Mouse (Mus musculus) left cerebral cortex, postnatal 4 days (tissue): Measurements from ENCODE around the gene Enah. TPM values are rescaled to one million over a fixed set of nuclear protein-coding genes. Genes with fewer than 3 reads are reported as not detected.

ENCODE experiments used
- DNase-seq: peaks from one replicate; pipeline ENCODE4 v3.0.0-alpha.2; 2022
- intact Hi-C: fragments of 180-260 bp; cut with DNase I; formaldehyde crosslinking; loops from one replicate; pipeline ENCODE4 v1.15.1; 2025
- total RNA-seq, 2 experiments: library from RNA; stranded (reverse); gene quantifications; 2 replicates each; pipeline ENCODE4 v1.2.3; 2021

Gene Enah
- 100 to 1,000 TPM; 177 to 186 TPM for total RNA-seq

DNA sequence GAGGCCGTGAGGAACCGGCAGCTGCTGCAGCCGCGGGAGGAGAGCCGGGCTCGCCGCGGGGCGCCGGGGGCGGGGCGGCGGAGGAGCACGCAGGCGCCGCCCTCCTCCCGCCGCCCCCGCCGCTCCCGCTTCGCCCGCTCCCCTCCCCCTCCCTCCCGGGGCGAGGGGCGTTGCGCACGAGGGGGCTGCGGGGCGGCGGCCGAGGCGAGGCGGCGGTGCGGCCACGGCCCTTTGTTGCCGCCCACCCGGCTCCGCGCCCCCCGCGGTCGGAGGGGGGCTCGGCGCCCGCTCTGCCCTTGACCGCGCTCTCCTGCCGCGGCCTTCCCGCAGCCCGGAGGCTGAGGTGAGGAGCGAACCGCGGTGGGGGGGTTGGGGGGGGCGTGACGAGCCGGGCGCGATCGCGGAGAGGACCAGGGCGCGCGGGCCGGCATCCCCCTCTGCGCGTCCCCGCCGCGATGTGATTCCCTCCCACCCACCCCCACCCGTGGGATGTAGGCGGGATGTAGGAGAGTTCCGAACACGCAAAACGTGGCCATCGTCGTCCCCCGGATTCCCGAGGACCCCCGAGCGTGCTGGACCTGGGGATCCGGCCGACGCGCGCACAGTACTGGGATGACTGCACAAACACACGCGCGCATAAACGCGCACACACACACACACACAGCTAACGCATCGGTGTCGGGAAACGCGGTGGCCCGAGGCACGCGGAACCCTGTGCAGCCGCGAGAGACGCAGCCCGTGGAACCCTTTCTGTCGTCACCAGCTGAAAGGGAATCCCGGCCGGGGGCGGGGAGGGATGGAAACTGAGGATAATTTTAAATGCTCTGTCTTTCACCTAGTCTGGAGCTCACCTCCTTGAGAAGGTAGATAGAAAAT is at the start of gene Enah:
Enah (minus strand) TSS at position 65 of the 876 bp plus-strand sequence.
- intact Hi-C loops = loop anchor here (10.0 kb wide), 4 partner anchors 65 to 125 kb away; no protein-coding TSS in a partner anchor
- peak; percentile 87 for DNase-seq

DNA sequence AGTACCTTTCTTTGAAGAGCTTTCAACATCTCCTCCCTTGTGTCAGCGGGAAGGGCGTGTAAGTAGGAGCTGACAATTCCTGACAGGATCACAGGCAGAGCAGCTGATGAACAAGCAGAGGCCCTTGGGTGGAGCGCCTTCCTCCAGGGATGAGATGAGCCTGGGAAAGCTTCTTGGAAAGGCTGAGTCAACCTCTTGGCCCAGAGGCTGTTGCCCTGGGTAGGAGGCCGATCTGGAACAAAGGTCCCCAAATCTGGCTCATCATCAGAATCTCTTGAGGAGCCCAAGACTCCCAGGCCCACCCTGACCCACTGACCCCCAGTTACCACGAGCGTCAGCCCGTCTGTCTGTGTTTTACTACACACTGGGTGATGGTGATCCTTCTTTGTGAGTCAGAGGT is 48.3 kb upstream of the Enah start:
- intact Hi-C loops = no loop called here

DNA sequence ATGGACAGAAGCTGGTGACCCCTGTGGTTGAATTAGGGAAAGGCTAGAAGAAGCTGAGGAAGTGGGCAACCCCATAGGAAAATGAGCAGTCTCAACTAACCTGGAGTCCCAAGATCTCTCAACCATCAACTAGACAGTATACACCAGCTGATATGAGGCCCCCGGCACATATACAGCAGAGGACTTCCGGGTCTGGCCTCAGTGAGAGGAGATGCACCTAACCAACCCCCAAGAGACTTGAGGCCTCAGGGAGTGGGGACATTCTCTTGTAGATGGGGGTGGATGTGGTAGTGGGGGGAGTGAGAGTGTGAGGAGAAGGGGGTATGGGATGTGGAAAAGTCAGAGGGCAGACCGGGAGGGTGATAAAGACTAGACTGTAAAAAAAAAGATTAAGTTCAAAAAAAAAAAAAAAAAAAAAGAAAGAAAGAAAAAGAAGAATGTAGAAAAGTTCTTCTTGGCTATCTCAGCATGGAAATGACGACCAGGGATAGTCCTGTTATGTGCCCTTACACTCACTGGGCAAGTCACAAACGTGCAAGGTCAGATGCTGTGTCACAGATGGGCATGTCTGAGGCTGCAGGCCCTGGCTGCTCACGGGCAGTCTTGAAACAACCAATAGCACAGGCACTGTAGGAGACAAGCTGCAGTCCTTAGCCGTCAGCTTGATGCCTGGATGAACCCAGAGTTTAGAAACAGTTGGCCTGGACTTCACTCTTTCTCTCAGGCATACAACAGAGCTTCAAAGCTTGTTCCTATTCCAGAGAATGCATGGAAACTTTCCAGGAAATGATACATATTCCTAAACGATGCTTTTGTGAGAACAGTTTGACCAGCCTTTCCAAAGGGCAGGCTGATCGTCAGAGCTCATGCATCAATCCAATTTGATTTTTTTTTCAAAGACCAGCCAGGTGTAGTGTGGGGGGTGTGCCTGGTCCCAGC is 47.0 kb upstream of the Enah start:
- intact Hi-C loops = no loop called here
- no peak for DNase-seq

More for the DNA sequence above, 48.3 kb upstream of the Enah start:
- no peak for DNase-seq

DNA sequence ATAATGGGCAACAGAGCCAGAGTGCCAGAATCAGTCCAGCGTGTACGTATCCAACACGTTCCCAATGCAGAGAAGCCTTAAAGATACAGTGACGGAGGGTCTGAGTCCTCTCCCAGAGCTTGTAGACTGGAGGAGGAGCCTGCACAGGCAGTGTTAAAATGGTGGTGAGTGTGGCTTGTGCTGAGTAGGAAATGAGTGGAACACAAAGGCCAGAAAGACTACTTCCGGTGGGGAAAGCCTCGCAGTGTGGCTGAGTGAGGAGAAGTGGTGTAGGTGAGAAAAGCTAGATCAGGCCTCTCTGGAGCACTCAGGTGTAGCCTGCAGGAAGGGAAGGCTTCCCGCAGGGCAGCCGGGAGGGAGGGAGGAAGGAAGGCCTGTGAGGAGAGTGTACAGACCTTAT is 43.9 kb upstream of the Enah start:
- no peak for DNase-seq
- intact Hi-C loops = no loop called here

DNA sequence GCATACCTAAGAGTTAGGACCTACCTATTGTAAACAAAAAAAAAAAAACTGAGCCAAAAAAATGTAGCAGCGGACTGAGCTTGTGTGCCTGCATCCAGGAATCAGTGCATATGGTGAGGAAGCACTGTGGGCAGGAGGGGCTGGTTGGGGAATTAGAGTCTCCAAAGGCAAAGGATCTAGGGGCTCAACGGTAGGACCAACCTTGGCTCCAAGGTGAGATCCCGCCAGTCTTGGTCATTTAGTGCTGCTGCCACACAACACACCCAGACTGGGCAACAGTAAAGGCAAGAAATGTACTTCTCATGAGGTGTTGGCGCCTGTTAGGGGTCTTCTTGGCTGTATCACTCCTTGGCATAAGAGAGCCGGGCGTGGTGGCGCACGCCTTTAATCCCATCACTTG is 43.0 kb upstream of the Enah start:
- intact Hi-C loops = no loop called here
- no peak for DNase-seq

DNA sequence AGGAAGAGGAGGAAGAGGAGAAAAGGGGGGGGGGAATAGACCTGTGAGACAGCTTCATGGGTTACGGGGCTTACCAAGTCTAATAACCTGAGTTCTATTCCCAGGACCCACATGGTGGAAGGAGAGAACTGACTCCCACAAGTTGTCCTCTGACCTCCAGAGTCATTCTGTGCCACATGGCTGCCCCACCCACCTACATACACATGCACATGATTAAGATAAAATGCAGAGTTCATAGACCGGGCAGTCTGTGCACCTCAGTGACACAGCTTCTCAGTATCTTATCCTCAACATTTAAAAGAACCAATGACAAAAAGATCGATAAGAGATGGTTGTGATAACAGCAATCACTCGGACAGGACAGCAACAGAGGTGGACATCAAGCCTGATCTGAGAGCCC is 41.4 kb upstream of the Enah start:
- no peak for DNase-seq
- intact Hi-C loops = no loop called here

DNA sequence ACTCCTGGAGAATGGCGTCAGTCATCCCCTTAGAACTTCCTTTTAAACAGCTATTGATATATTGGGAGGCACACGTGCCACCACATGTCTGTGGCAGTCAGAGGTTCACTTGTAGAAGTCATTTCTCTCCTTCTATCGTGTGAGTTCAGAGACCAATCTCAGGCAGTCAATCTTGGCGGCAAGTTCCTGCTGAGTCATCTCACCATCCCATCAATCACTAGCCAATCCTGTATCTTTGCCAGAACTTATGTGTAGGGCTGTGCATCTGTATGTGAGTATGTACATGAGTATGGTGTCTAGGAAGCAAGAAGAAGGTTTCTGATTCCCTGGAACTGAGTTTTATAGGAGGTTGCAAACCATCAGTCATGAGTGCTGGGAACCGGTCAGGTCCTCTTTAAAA is 40.0 kb upstream of the Enah start:
- intact Hi-C loops = no loop called here
- DNase-seq = no peak

DNA sequence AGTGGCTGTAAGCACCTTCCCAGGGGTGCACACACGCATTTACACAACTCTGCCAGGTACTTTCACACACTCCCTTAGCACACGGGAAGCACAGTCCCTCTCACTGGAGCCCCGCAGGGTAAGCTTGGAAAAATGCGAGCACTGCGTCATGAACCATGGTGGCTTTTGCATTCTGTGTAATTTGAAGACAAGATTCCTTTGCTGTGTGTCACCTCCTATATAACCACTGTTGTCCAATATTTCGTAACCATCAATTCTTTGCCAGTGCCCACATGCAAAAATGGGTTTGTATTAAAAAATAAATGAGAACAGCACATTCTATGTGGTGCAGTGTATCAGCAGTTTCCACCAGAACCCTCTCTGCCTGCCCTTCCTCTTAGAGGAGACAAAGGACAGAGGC is 38.2 kb upstream of the Enah start:
- DNase-seq = no peak
- intact Hi-C loops = no loop called here

DNA sequence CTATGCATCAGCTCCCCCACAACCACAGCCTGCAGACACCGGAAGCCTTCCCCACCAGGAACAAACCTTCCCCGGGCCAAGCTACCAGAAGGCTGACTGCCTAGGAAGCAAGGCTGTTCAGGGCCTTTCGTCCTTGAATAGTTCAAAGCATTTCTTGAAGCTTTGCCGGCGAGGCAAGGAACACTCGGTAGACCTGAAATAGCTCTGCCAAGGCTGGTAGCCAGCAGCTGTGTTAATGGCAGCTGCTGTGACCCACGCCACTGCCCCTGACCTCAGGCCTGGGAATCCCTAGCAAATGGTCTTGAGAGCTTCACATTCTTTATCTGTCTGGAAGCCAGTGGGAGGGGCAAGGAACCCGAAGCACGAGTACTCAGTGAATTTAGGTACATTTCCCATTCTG is 35.3 kb upstream of the Enah start:
- intact Hi-C loops = no loop called here
- DNase-seq = no peak

DNA sequence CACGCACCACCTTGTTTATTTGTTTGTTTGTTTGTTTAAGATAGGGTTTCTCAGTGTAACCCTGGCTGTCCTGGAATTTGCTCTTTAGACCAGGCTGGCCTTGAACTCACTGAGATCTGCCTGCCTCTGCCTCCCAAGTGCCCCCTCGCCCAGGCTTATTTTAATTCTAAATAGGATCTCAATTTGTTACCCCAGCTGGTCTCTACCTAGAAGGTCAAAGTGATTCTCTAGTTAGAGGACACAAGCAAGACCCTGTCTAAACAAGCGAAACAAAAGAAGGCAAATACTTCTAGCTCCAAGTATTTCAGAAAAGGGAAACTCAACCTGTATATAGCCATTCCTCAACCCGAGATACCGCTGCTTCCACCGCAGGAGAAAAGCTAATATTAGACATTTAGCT is 34.9 kb upstream of the Enah start:
- intact Hi-C loops = no loop called here

DNA sequence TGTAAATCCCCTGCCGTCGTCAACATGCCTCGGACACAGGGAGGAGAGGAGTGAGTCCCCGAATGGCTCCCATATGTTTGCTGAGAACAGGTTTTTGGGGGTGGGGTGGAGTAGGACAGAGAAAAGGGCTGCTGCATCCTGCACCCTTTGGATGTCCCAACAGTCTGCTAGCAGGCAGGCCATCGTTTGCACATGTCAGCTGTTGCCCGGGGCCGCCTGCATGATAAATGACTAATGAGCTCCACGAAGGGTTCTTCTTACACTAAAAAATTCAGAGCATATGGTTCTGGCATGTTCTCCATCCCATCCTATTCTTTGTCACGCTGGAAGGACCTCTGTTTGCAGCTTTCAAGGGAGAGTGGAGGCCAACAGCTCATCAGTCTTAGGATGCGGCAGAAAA is 33.2 kb upstream of the Enah start:
- DNase-seq = peak; percentile 14
- intact Hi-C loops = no loop called here

More for the DNA sequence above, 34.9 kb upstream of the Enah start:
- no peak for DNase-seq

DNA sequence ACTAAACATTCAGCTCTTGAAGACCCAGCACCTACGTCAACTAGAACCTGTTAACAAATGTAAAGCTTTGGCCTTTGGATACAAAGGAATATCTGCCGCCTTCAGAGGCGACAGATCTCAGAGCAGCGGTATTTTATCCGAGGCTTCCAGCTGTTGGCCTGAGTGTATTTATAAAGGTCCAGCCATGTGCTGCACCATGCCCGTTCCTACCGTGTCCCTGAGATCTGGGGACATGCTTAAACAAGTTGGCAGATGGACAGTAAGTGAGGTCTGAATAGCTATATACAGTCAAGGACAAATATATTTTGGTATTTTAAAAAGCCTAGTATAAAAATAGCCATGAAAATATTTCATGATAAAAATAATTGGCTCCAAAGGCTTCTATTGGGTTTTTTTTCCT is 32.6 kb upstream of the Enah start:
- no peak for DNase-seq
- intact Hi-C loops = no loop called here

DNA sequence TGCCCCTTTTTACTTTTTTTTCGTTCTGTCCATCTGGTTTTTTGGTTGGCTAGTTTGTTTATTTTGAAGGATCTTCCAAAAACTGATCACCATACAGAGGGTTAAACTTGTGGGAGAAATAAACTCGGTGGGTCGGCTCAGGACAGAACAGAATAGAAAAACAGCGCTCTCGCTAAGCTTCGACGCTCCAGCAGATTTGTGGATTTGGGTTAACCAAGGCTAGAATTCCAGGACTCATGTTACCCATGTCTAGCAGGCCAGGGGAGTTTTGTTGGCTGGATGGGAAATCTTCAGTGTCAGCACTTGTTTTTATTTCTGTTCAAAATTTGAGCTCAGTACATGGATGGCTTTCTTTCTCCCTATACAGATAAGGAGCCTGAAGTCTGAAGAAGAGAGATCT is 30.0 kb upstream of the Enah start:
- DNase-seq = no peak
- intact Hi-C loops = no loop called here

DNA sequence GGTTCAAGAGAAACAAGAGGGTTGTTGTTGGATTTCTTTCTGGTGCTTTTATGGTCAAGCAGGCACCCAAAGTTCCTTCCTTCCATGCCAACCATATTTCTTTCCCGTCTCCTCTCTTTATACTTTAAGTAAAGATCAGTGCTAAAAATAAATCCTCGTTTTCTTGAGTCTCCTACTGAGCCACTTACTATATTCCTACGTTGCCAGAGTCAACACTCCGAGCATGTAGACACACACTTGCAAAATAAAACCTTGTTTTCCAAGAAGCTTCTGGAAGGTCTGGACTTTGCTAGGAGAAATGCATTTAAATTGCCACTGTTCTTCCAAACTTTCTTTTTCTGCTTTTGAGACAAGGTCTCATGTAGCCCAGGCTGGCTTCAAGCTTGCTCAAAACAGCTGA is 28.3 kb upstream of the Enah start:
- no peak for DNase-seq
- intact Hi-C loops = no loop called here

DNA sequence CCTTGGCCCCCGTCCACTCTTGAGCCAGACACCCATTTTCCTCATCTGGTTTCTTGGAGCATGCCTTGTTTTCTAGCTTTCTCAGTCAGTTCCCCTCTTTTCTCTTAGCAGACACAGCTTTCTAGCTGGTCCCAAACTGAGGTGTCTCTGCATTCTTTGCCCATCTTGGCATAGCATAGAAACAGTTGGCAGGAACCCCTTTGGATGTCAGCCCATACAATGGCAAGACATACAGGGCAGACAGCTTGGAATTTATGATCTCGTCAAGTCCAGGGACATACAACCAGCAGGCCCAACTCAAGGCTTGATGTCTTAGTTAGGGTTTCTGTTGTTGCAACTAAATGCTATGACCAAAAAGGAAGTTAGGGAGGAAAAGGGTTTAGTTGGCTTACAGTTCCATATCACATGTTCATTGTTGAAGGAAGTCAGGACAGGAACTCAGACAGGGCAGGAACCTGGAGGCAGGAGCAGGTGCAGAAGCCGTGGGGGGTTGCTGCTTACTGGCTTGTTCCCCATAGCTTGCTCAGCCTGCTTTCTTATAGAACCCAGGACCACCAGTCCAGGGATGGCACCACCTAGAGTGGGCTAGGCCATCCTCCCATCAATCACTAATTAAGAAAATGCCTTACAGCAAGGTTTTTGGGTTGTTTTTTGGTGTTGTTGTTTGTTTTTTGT is 27.4 kb upstream of the Enah start:
- DNase-seq = peak; percentile 68
- intact Hi-C loops = no loop called here

DNA sequence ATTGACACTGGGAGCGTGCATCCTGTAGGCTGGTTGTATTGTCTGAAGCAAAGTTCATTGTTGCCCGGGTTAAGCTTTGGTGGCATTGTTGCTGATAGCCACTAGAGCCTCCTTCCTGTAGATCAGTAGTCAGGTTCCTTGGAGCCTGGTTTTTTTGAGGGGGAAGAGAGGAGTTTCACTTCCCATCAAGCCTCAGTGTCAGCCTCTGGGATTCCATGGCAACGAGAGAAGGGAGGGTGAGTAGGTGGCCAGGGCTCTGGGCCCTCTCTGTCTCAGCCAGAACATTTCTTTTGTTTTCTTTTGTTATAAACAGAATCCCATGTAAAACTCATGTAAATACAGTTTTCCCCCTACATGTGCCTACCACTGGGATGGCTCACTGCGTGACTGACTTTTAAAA is 25.4 kb upstream of the Enah start:
- no peak for DNase-seq

DNA sequence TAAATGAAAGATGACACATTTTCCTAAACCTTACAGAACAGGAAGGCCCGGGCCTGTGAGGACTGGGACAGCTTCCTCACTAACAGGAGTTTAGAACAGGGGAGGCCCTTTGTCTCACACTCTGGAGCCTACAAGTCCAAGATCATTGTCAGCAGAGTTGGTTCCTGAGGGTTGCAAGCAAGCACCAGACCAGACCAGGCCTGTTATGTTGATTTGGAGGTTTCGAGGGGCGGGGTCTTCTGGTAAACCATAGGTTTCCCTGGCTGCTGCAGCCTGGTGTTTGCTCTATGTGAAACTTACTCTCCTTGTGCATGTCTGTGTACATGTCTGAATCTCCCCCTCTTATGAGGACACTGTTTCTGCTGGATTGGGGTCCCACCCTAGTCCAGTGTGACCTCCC is 20.7 kb upstream of the Enah start:
- intact Hi-C loops = no loop called here
- no peak for DNase-seq

More for the DNA sequence above, 25.4 kb upstream of the Enah start:
- intact Hi-C loops = no loop called here

DNA sequence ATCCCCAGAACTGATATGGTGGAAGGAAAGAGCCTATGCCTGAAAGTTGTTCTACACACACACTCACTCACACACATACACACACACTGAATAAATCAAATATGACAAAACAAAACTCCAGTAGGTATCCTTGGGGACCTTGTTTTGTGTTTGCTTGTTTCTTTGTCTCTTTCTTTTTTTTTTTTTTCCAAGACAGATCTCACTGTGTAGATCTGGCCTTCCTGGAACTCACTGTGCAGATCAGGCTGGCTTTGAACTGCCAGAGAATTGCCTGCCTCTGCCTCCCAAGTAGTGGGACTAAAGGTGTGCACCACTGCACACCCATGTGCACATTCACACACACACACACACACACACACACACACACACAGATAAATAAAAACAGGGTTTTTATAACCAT is 12.0 kb upstream of the Enah start:
- intact Hi-C loops = no loop called here
- no peak for DNase-seq

DNA sequence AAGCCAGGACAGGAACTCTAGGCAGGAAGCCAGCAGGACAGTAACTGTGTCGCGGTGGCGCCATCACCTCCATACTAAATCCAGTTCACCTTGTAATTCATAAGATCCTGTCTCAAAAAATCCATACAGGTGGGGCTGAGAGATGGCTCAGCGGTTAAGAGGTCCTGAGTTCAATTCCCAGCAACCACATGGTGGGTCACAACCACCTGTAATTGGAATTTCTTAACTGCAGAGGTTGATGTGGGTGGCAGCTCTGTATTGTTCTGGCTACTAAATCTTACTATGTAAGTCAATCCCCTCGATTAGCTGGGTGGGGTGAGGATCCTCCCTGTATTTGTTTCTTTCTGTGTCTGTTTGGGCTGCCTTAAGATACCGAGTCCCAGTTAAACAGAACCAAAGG is 11.3 kb upstream of the Enah start:
- intact Hi-C loops = no loop called here

DNA sequence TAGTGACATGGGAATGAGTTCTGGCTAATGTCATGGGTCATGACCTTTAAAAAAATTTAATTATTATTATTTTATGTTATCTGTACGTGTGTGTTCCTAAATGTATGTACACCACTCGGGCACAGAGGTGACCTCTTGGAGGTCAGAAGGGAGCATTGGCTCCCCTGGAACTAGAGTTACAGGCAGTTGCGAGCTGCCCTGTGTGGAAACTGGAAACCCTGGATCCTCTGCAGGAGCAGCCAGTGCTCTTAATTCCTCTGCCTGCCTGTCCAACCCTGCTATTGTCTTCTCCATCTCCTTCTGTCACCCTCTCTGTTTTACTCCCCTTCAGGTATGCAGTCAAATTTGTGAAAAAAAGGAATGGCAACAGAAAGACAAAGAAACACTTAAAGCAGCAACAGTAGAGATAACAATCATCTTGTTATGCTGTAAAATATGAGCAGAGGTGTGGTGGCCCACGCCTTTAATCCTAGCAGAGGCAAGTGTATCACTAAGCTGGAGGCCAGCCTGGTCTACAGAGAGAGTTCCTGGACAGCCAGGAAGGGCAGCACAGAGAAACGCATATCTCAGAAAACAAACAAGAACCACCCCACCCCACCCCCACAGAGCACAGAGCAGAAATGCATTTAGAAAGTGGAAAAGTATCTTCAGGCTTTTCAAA is 10.3 kb upstream of the Enah start:
- DNase-seq = no peak
- intact Hi-C loops = loop anchor here (10.0 kb wide), 2 partner anchors 55 to 85 kb away; no protein-coding TSS in a partner anchor

More for the DNA sequence above, 11.3 kb upstream of the Enah start:
- no peak for DNase-seq
